Mouse (Mus musculus): ENCODE measurements at regions not wholly inside any gene's neighbourhood (a gene's known extent, or its start where the extent isn't known, plus 50 kb on each side); places are given as distances from the start of the nearest gene placed in this dataset.

- WGBS, result 82% methylated on average over 1 of the region's 1 CpGs
- Histone ChIP-seq H3K27me3 (ENCODE audit: control insufficient read depth, insufficient read depth, low read length) (no peaks in the 10 kb centered on the region), H3K27ac (ENCODE audit: low read length) (no peak overlapping the region), H3K9ac (ENCODE audit: low read length) (no peak overlapping the region), H3K4me3 (replicated peaks; ENCODE audit: low read length) (no peak overlapping the region), H3K4me2 (ENCODE audit: low read depth, low read length) (no peak overlapping the region), H3K4me1 (ENCODE audit: control insufficient read depth, insufficient read depth, low read length) (no peaks in the 10 kb centered on the region), H3K9me3 (replicated peaks; ENCODE audit: control insufficient read depth, low read length) (no peaks in the 10 kb centered on the region), H3K36me3 (ENCODE audit: control insufficient read depth, insufficient read depth, low read length) (no peaks in the 10 kb centered on the region)
- ATAC-seq (ENCODE audit: insufficient read depth, low FRiP score), result no peak
Measured at GRCm38 (mm10) chr13:25333803-25334202, 63.5 kb upstream of the Nrsn1 start.

Measured in stomach, embryonic 16.5 days (tissue).